Mouse (Mus musculus) c-Kit-positive CD71-negative TER-119-negative erythroid progenitor cells, embryonic 14.5 days (primary cell): ENCODE measurements around the gene Phactr3.
A peak's percentile ranks its signal among the peaks of the same experiment; 100 is the strongest.

Experiments used
- DNase-seq: peaks from one replicate; pipeline ENCODE4 v3.0.0-alpha.2; 2013; ENCODE audit warnings: low read depth

The Phactr3 gene

GRCm38 (mm10) chr2:178194908-178195307 is 76.1 kb downstream of the Phactr3 start:
- DNase-seq, result no peak

- DNase-seq, result no peak
These were observed 77.3 kb downstream of the Phactr3 start for GRCm38 (mm10) chr2:178196038-178196437.

- DNase-seq, result no peak
These were observed 78.8 kb downstream of the Phactr3 start for GRCm38 (mm10) chr2:178197542-178197941.

- DNase-seq, result no peak
These were observed 85.7 kb downstream of the Phactr3 start for GRCm38 (mm10) chr2:178204455-178204854.

- DNase-seq, result no peak
These were observed 89.4 kb downstream of the Phactr3 start for GRCm38 (mm10) chr2:178208186-178208600.

- DNase-seq, result no peak
These were observed 95.1 kb downstream of the Phactr3 start for GRCm38 (mm10) chr2:178213826-178214225.

GRCm38 (mm10) chr2:178214531-178214930 is 95.8 kb downstream of the Phactr3 start:
- no peak for DNase-seq

- DNase-seq, result no peak
These were observed 99.7 kb downstream of the Phactr3 start for GRCm38 (mm10) chr2:178218461-178218860.

GRCm38 (mm10) chr2:178219454-178220147 is 100.8 kb downstream of the Phactr3 start:
- no peak for DNase-seq

GRCm38 (mm10) chr2:178220148-178220717 is 101.5 kb downstream of the Phactr3 start:
- DNase-seq, result no peak

- DNase-seq, result no peak
These were observed 102.2 kb downstream of the Phactr3 start for GRCm38 (mm10) chr2:178221003-178221402.

GRCm38 (mm10) chr2:178229231-178229630 is 110.5 kb downstream of the Phactr3 start:
- no peak for DNase-seq

GRCm38 (mm10) chr2:178233487-178233886 is 114.7 kb downstream of the Phactr3 start:
- DNase-seq, result no peak

- no peak for DNase-seq
These were observed 118.3 kb downstream of the Phactr3 start for GRCm38 (mm10) chr2:178237056-178237455.

- DNase-seq, result peak; percentile 20
These were observed 119.7 kb downstream of the Phactr3 start for GRCm38 (mm10) chr2:178238503-178238902.

GRCm38 (mm10) chr2:178240886-178241285 is 122.1 kb downstream of the Phactr3 start:
- DNase-seq, result no peak

- no peak for DNase-seq
These were observed 122.6 kb downstream of the Phactr3 start for GRCm38 (mm10) chr2:178241374-178241773.

GRCm38 (mm10) chr2:178242996-178243395 is 124.2 kb downstream of the Phactr3 start:
- no peak for DNase-seq

- DNase-seq, result no peak
These were observed 126.1 kb downstream of the Phactr3 start for GRCm38 (mm10) chr2:178244866-178245265.

GRCm38 (mm10) chr2:178245841-178246240 is 127.1 kb downstream of the Phactr3 start:
- DNase-seq, result no peak

- no peak for DNase-seq
These were observed 128.0 kb downstream of the Phactr3 start for GRCm38 (mm10) chr2:178246767-178247166.

GRCm38 (mm10) chr2:178247274-178247673 is 128.5 kb downstream of the Phactr3 start:
- no peak for DNase-seq

GRCm38 (mm10) chr2:178257117-178257825 is 138.5 kb downstream of the Phactr3 start:
- DNase-seq, result peak; percentile 23
